Mouse (Mus musculus): Measurements from ENCODE around the gene AC161166.1. TPM values are rescaled to one million over a fixed set of nuclear protein-coding genes. Genes with fewer than 3 reads are reported as not detected.
"Not testable (repeated sequence)": the region's sequence is repeated elsewhere in the genome, so short reads cannot be mapped to it uniquely, and the experiment has no call there.

AC161166.1 gene
- polyA plus RNA-seq, 1 experiment = not detected

- 27% methylated on average over 11 of the region's 11 CpGs for WGBS
- no peak for DNase-seq (ENCODE audit: low read depth, low spot score)
Observed at GRCm38 (mm10) chr7:24529580-24529979, 17.3 kb upstream of the AC161166.1 start.

GRCm38 (mm10) chr7:24528861-24529260, 16.6 kb upstream of the AC161166.1 start:
- DNase-seq (ENCODE audit: low read depth, low spot score) = no peak
- 91% methylated on average over 11 of the region's 11 CpGs for WGBS

DNA sequence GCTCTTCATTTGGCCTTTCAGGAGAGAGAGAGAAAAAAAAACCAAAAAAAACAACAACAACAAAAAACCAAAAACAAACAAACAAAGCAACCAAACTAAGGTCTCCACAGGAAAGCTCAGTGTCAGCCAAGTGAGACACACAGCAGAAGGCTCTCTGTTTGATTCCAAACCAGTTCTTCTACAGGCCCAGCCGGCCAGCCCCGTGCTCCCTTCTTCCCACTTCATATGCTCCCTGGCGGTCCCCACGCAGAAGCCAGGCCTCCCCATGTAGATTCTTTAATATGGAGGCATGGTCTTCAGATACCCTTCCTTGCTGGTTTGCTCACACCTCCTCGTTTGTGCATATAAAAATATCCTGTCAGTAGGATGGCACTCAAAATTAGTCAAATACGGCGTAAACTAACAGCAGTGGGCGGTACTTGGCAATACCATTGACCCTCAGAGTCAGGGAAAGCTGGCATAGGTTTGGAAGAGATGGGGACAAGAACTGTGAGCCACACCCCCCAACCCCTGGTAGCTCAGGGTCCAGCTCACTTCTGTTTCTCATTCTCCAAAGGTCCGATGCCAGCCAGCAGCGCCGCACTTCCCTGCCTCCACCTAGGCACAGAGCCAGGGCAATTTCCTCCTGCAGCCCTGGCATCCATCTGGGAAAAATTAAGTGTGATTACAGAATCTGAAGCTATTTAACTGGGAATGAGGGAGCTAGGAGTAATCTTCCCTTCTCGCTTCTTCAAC, 13.6 kb upstream of the AC161166.1 start:
- 83% methylated on average over 12 of the region's 12 CpGs for WGBS
- no peak for DNase-seq (ENCODE audit: low read depth, low spot score)

GRCm38 (mm10) chr7:24524978-24525377, 12.7 kb upstream of the AC161166.1 start:
- no peak for DNase-seq (ENCODE audit: low read depth, low spot score)
- 78% methylated on average over 6 of the region's 6 CpGs for WGBS

GRCm38 (mm10) chr7:24523723-24524122, 11.5 kb upstream of the AC161166.1 start:
- DNase-seq (ENCODE audit: low read depth, low spot score) = no peak
- WGBS = 74% methylated on average over 6 of the region's 6 CpGs

- no peak for DNase-seq (ENCODE audit: low read depth, low spot score)
- 44% methylated on average over 5 of the region's 5 CpGs for WGBS
Observed at GRCm38 (mm10) chr7:24522805-24523204, 10.6 kb upstream of the AC161166.1 start.

DNA sequence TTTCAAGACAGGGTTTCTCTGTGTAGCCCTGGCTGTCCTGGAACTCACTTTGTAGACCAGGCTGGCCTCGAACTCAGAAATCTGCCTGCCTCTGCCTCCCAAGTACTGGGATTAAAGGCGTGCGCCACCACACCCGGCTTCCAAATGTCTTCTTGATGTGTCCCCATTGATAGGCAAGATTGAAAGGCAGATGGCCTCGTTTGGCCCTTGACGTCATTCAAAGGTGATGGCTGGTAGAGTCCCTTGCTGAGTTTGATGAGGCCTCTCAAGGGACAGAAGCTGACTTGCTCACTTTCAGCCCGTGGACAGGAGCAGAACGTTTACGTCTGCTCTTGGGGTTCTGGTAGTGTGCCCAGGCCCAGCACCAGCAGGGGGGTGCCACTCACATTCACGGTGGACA, 7.8 kb upstream of the AC161166.1 start:
- 83% methylated on average over 10 of the region's 10 CpGs for WGBS
- not testable (repeated sequence) for DNase-seq (ENCODE audit: low read depth, low spot score)

- no peak for DNase-seq (ENCODE audit: low read depth, low spot score)
- WGBS = 50% methylated on average over 3 of the region's 3 CpGs
Observed at GRCm38 (mm10) chr7:24519130-24519529, 6.9 kb upstream of the AC161166.1 start.

DNA sequence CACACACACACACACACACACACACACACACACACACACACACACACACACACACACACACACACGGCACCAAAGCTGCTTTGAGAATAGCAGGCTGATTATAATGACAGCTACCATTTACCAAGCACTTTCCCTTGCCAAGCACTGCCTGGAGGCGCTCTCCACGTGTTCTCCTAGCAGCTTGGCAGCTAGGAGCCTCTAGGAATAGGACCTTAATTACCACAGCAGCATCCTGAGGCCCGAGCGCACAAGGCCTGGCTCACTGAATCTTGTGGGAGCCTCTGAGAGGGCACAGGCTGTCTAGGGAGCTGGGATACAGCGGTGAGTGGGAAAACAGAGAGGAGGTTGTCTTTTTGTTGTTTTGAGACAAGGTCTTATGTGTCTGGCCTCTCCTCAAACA, 5.4 kb upstream of the AC161166.1 start:
- DNase-seq (ENCODE audit: low read depth, low spot score) = no peak
- 71% methylated on average over 6 of the region's 6 CpGs for whole genome bisulfite sequencing

DNA sequence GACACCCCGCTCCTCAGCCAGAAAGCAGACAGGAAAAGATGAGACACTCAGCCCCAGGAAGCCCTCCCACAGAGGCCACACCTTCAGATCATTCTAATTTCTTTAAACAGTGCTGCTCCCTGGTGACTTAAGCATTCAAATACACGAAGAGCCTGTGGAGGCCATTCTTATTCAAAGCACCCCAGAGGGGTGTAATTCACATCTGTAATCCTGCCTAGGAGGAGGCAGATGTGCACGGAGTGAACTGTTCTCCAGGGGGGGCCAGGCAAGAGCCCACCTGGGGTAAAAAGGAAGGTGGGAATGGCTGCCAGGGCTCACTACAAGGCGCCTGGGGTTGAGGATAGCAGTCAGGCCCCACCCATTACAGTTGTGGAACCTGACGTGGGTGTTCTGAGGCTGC, 4.8 kb upstream of the AC161166.1 start:
- DNase-seq (ENCODE audit: low read depth, low spot score) = no peak
- 61% methylated on average over 5 of the region's 5 CpGs for WGBS

GRCm38 (mm10) chr7:24516319-24516718, 4.1 kb upstream of the AC161166.1 start:
- not testable (repeated sequence) for DNase-seq (ENCODE audit: low read depth, low spot score)
- WGBS = 78% methylated on average over 8 of the region's 8 CpGs

- under 1% methylated on average over 20 of the region's 20 CpGs for WGBS
- DNase-seq (ENCODE audit: low read depth, low spot score) = no peak
Observed at GRCm38 (mm10) chr7:24507726-24508114, 4.5 kb downstream of the AC161166.1 start.

GRCm38 (mm10) chr7:24506838-24507725, 5.2 kb downstream of the AC161166.1 start, which contains the start of gene Zfp428:
Gene Zfp428, plus strand, starts transcription at chr7:24507006.
- DNase-seq (ENCODE audit: low read depth, low spot score) = peak; percentile 61
- WGBS = under 1% methylated on average over 84 of the region's 84 CpGs

GRCm38 (mm10) chr7:24506476-24506837, 5.8 kb downstream of the AC161166.1 start:
- DNase-seq (ENCODE audit: low read depth, low spot score) = no peak
- WGBS = 2% methylated on average over 12 of the region's 12 CpGs

- WGBS = 4% methylated on average over 3 of the region's 3 CpGs
- no peak for DNase-seq (ENCODE audit: low read depth, low spot score)
Observed at GRCm38 (mm10) chr7:24506065-24506459, 6.2 kb downstream of the AC161166.1 start.

- no peak for DNase-seq (ENCODE audit: low read depth, low spot score)
- 59% methylated on average over 15 of the region's 15 CpGs for WGBS
Observed at GRCm38 (mm10) chr7:24505447-24506064, 6.7 kb downstream of the AC161166.1 start.

DNA sequence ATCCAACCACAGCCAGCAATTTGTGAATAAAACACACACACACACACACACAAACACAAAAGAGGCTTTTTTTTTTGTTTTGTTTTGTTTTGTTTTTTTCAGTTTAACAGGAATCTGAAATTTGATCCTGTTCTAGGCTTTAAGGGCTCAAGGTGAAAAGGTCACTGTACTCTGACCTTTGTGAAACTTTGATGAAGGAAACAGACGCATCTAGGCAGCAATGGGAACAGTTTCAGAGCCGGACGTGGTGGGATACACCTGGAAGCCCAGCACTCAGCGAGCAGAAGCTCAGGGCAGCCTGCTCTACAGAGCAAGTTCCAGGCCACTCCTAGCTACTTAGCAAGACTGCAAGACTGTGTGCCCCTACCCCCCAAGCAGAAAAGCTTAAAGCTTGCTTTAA, 7.4 kb downstream of the AC161166.1 start:
- DNase-seq (ENCODE audit: low read depth, low spot score) = no peak
- WGBS = 43% methylated on average over 4 of the region's 4 CpGs

DNA sequence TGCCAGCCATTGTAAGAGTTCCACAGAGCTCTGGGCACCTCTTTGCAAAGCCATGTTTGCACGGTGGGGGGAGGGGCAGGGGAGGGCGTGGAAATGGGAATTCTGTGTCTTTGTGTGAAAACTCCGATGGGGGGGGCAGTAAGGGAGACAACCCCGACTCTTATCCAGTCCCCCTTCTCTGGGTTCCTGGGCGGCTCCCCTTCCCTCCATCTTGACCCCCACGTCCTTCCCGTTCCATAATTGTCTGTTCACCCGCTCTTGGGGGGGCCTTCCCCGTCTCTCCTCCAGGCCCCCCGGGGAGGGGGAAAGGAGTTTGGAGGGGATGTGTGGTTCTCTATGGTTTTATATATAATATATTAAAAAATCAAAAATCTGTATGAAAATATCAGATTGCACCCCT, 8.3 kb downstream of the AC161166.1 start:
- no peak for DNase-seq (ENCODE audit: low read depth, low spot score)
- 15% methylated on average over 10 of the region's 10 CpGs for WGBS

DNA sequence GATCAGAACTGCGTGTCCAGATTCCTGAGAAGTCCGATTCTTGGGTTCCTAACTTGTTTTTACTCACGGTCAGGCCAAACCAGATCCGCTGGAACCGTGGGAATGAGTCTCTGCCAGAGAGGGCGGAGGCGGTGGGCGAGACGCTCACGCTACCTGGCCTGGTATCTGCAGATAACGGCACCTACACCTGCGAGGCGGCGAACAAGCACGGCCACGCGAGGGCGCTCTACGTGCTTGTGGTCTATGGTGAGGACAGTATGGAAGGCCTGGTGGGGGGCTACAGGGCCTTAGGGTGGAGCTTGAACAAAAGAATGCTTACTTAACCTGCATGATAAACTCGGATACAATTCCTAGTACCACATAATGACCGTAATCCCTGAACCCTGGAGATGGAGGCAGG, 10.8 kb downstream of the AC161166.1 start:
- DNase-seq (ENCODE audit: low read depth, low spot score) = no peak
- WGBS = 53% methylated on average over 21 of the region's 21 CpGs

DNA sequence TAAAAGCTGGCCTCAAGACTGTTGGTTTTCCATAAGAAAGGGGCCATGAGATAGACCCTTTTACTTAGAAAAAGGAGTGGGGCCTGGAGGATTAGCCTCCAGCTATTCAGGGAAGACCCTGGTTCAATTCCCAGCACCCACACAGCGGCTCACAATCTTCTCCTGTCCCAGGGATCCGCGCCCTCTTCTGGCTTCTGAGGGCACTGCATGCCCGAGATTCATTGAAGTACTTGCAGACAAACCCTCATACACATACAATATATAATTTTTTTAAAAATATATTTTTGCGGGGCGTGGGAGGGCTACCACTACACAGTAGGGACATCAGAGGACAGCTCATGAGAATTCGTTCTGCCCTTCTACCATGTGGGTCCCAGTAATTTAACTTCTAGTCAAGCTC, 11.3 kb downstream of the AC161166.1 start:
- DNase-seq (ENCODE audit: low read depth, low spot score) = no peak
- WGBS = 35% methylated on average over 7 of the region's 7 CpGs

All from large intestine, adult 2 months (tissue).